Mouse (Mus musculus): Measurements from ENCODE around the gene Nfkbie. TPM values are rescaled to one million over a fixed set of nuclear protein-coding genes. Genes with fewer than 3 reads are reported as not detected.

Gene Nfkbie
- total and polyA plus RNA-seq, 3 experiments: 78.7 to 136 (median 90.0) TPM

- no peak for TF ChIP-seq POLR2AphosphoS2 (IDR thresholded peaks at IDR 0.05; ENCODE audit: low read depth, low read length)
- no peak for TF ChIP-seq RCOR1 (conservative IDR thresholded peaks at IDR 0.05; ENCODE audit: low read depth, low read length)
- no peak for TF ChIP-seq ELF1 (IDR thresholded peaks at IDR 0.05; ENCODE audit: low read depth, low read length)
- no peak for TF ChIP-seq CHD2 (IDR thresholded peaks at IDR 0.05; ENCODE audit: low read length)
- peak; percentile 23; the same call in 1 of the 2 replicates for TF ChIP-seq HCFC1 (IDR thresholded peaks at IDR 0.05; ENCODE audit: low read depth, low read length)
- TF ChIP-seq NRF1 (IDR thresholded peaks at IDR 0.05; ENCODE audit: low read depth, low read length): no peak
- no peak for TF ChIP-seq POLR2A (IDR thresholded peaks at IDR 0.05; ENCODE audit: low read depth, low read length)
- TF ChIP-seq MAZ (IDR thresholded peaks at IDR 0.05; ENCODE audit: low read depth, low read length): no peak
- TF ChIP-seq MAFK (IDR thresholded peaks at IDR 0.05; ENCODE audit: insufficient replicate concordance, low read length): no peak
- TF ChIP-seq E2F4 (IDR thresholded peaks at IDR 0.05; ENCODE audit: insufficient replicate concordance, low read depth, low read length): no peak
- TF ChIP-seq ZC3H11A (IDR thresholded peaks at IDR 0.05; ENCODE audit: low read depth, low read length): no peak
- no peak for TF ChIP-seq MXI1 (IDR thresholded peaks at IDR 0.05; ENCODE audit: low read depth, low read length)
- peak; percentile 56 for TF ChIP-seq JUND (conservative IDR thresholded peaks at IDR 0.05; ENCODE audit: low read depth, low read length)
- TF ChIP-seq SIN3A (IDR thresholded peaks at IDR 0.05; ENCODE audit: low read length): 0 out of 2 replicates have a peak, but pooled peaks have one; percentile 41
- no peak for TF ChIP-seq USF1 (IDR thresholded peaks at IDR 0.05; ENCODE audit: low read depth, low read length)
- no peak for TF ChIP-seq EP300 (IDR thresholded peaks at IDR 0.05; ENCODE audit: low read length)
These were observed 27.3 kb downstream of the Nfkbie start (continued) for GRCm38 (mm10) chr17:45582715-45583355.

GRCm38 (mm10) chr17:45584096-45584896, 28.8 kb downstream of the Nfkbie start:
- in situ Hi-C loops (cut with MboI; ENCODE audit: low pct_ligation_motif_present, low pct_unique_long_range_greater_than_20kb, low sequenced_read_pairs): no loop called here
- no peak overlapping the region for H3K4me3 ChIP-seq (replicated peaks in 1 of 3; ENCODE audit: low read depth in 2 of 3, low read length in 2 of 3, poor library complexity in 1 of 3)
- no peaks in the 10 kb centered on the region for H3K27me3 ChIP-seq (replicated peaks)
- no peaks in the 10 kb centered on the region for H3K79me2 ChIP-seq (replicated peaks; ENCODE audit: control insufficient read depth, extremely low read depth, insufficient read depth, poor library complexity, severe bottlenecking)
- DNase-seq (ENCODE audit: extremely low read depth): peak; percentile 43
- peaks cover 10% of the 10 kb centered on the region for H3K9me3 ChIP-seq (replicated peaks; ENCODE audit: low read length)
- peaks cover 21 to 49% of the 10 kb centered on the region in 2 experiments for H3K36me3 ChIP-seq (replicated peaks in 1 of 2; ENCODE audit: control insufficient read depth in 1 of 2, insufficient read depth in 1 of 2, low read length in 1 of 2)
- TF ChIP-seq MAX (IDR thresholded peaks at IDR 0.05; ENCODE audit: low read length) (no peak), POLR2AphosphoS2 (IDR thresholded peaks at IDR 0.05; ENCODE audit: low read depth, low read length) (no peak), RAD21 (IDR thresholded peaks at IDR 0.05; ENCODE audit: low read depth, low read length) (no peak), CHD1 (IDR thresholded peaks at IDR 0.05; ENCODE audit: low read depth, low read length) (no peak), ELF1 (IDR thresholded peaks at IDR 0.05; ENCODE audit: low read depth, low read length) (no peak), GABPA (IDR thresholded peaks at IDR 0.05; ENCODE audit: insufficient replicate concordance, low read depth, low read length) (no peak)
- dilution Hi-C loops (cut with MboI; ENCODE audit: extremely low pct_ligation_motif_present, extremely low pct_unique_long_range_greater_than_20kb, low sequenced_read_pairs): no loop called here
- H3K4me1 ChIP-seq (ENCODE audit: control insufficient read depth in 1 of 2, insufficient read depth in 2 of 2): peaks cover 8 to 51% of the 10 kb centered on the region in 2 experiments
- H3K4me2 ChIP-seq (ENCODE audit: insufficient read depth, low read depth, poor library complexity, severe bottlenecking): no peak overlapping the region
- no peak overlapping the region for H3K9ac ChIP-seq (ENCODE audit: insufficient read depth, low read depth)
- no peak overlapping the region for H3K27ac ChIP-seq (ENCODE audit: insufficient read depth, low read depth)

Measured in CH12.LX (cell line).